Mouse (Mus musculus): ENCODE measurements at regions not wholly inside any gene's neighbourhood (a gene's known extent, or its start where the extent isn't known, plus 50 kb on each side); places are given as distances from the start of the nearest gene placed in this dataset.
"Not testable (repeated sequence)": the region's sequence is repeated elsewhere in the genome, so short reads cannot be mapped to it uniquely, and the experiment has no call there.

DNA sequence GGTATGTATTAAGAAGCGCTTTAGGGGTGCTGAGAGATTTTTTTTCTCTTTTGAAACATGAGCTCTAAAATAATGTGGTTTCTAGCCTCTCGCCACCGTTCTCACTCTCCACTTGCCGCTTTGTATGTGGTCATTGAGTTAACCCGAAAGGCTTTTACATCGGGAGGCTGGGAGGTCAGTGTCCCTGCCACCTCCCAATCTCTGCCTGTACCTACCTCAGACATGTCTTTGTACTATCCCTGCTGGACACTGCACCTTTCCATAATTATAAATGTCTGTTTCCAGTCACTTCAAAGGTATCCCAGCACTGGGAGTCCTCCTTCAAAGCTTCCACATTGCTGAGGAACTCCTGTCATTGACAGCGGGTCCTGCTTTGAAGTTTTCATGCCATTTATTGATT lies 347.6 kb upstream of the Tbc1d2b start:
- in situ Hi-C loops (cut with MboI) = no loop called here

DNA sequence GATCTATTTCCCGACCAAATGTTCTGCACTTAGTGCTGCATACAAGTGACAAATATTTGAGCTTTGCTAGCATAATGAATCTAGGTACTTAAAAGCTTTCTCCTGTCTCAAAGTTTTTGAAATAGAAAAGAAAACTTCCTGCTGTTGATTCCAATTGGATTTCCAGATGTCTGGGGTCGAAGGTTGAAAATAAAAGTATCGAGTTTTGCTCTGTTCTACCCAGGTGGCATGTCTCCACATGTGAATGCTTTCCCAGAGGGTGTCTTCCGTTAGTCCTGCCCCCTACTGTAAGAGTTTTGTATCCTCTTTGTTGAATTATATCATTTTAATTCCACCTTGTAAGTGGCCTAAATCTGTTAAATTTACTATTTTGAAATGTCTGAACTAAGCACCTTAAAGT lies 327.3 kb upstream of the Tbc1d2b start:
- in situ Hi-C loops (cut with MboI) = no loop called here

DNA sequence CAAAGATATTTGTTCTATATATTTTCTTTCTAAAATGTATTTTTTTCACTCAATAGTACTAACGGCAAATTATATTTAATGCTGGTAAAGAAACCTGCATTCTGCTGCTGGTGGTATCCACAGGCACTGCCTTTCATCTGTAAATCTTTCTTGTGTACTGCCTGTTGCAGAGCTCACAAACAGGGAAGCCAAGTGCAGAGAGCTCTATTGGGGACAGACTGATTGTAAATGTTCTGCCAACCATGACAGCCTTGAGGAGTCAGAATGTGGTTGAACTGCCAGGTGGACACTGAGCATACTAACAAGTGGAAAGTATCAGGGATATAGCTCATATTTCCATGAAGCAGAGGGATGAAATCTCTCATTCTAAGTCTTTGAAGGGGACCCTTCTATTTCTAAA lies 286.1 kb upstream of the Tbc1d2b start:
- in situ Hi-C loops (cut with MboI) = no loop called here

DNA sequence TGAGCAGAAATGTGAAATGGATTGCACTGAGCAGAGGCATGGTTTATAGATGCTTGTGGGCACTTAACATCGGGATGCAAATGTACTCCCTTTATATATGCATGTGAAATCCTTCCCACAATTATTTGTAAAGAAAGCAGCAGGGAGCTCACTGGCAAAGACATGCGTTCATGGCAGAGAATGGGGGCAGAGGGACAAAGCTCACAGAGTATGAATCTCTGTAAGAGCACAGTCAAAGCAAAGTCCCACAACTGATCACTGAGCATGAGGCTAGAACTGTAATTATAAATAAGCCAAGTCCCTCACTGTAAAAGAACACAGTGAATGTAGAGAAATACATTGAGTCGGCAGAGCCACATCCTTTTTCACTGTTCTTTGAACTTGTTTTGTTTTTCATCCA lies 285.6 kb upstream of the Tbc1d2b start:
- in situ Hi-C loops (cut with MboI) = no loop called here

DNA sequence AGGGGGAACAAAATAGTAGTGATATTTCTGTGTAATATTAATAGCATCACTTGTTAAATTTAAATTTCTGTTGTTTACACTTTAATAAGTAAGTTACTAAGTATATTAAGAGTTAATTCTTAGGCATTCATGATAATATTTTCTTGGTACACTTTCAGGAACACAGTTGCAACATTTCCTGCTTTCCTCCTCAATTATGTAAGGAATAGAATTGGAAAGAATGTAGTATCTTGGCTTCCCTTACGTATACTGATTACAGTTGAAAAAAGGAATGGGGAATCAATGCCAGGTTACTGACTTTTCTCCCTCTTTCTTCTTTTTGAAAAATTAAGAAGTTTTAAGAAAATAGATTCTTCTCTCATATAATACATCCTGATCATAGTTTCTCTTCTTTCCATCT lies 277.3 kb upstream of the Tbc1d2b start:
- in situ Hi-C loops (cut with MboI) = no loop called here

DNA sequence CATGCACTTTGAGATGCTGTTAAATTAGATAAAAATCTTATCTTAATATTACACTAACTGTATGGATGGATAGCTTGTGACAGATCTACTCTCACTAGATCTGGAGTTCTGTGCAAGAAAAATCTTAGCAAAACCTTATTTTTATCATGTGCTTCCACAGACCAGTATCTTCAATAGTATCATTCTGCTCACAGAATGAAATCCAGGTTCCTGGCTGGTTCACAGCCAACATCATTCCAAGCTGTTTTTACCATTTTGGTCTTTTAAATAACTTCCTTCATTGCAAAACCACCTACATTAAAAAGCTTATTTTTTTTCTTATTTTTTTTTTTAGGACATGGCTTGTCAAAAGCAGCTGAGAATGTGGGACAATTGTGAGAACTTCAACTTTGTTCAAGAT lies 276.1 kb upstream of the Tbc1d2b start:
- in situ Hi-C loops (cut with MboI) = no loop called here

DNA sequence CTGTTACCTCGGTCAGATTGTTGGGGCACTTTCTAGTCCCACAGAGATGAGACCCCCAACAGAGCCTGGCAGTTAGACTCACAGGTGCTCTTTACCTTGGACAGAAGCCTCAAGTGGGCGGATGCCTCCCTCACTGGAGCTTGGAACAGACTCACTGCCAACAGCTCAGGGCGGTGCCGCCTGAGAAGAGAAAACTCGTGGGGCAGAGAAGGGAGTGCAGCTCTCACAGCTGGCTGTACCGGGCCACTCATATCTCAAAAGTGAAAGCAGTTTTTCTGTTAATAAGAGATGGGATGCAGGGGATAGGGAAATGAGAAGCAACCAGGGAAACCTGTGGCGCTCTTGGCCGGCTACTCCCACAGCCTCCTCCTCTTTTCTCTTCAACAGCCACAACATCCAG lies 267.1 kb upstream of the Tbc1d2b start:
- in situ Hi-C loops (cut with MboI) = not testable (repeated sequence)

DNA sequence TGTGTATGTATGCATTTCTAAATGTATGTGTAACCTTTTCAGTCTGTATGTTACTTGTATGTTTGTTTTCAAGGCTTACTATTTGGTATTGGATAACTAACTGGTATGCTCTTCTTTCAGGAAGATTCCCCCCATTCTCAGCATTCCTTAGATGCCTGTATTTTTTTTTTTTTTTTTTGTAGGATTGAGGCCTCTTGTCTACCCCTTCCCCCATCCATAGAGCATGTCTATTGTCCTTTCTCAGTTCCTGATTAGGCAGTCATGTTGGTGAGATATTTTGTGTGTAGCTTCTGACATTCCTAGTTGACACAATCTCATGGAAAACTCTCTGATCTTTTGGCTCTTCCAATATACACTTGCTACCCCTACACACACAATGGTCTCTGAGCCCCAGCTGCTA lies 262.8 kb upstream of the Tbc1d2b start:
- in situ Hi-C loops (cut with MboI) = no loop called here

DNA sequence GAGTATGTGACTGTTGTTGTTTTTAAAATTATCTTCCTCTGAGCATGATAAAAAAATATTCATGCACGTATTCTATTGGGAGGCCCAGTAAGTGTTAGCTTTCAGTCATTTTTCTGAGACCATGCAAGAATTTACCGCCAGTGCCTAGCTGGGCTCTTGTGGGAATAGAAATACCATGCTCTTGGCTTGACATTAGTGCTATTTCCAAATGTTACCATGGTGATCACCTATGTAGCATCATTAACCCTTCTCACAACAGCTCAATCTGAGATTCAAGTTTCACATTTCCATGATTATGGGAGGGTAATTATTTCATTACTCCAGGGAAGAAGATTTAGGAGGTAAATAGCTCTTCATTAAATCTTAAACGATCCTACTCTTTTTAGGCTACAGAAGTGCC lies 250.6 kb upstream of the Tbc1d2b start:
- in situ Hi-C loops (cut with MboI) = no loop called here

DNA sequence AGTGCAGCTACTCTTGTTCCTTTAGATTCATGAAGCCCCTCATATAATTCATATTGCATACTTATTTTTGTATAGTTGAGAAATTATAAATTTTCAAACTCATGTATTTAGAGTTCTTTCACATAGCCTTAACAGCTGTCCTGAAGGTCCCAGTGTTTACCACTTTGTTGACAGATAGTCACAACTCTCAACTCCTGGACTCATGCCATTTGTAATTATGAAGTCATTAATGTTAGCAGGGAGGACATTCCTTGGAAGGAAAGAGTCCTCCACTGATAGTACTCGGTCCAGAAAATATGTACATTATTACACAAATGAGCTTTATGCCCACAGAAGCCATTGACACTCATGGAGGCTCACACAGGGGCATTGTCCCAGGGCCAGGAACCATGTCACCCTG lies 224.3 kb upstream of the Tbc1d2b start:
- in situ Hi-C loops (cut with MboI) = no loop called here

DNA sequence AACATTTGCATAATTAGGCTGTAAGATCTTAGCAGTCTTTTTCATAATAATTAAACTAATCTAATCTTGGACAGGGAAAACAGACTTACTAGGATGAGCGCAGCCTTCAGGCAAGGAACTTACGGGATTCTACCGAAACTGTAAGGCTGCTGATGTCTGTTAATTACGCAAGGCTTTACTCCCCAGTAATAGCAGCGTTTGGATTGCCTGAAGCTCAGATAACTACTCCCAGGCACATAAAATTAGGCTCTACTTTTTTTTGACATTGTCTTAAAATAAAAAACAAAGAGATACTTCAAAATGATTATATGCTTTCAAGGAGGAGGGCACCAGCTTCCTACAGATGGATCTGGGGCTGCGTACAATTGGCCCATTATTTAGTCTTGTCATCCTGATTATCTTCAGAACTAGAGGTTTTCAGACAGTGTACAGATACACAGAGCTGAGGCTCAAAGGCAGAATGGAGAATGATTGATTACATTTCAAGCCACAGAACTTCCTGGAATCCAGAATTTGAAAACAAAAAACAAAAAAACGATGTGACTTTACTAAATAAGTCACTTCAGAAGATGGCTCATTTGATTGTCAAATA lies 220.1 kb upstream of the Tbc1d2b start:
- in situ Hi-C loops (cut with MboI) = no loop called here

DNA sequence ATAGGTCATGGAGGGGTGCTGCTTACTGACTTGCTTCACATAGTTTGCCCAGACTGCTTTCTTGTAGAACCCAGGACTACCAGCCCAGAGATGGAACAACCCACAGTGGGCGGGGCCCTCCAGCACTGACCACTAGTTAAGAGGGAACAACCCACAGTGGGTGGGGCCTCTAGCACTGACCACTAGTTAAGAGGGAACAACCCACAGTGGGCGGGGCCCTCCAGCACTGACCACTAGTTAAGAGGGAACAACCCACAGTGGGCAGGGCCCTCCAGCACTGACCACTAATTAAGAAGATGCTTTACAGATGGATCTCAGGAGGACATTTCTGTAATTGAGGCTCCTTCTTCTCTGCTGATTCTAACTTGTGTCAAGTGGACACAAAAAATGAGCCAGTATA lies 180.0 kb upstream of the Tbc1d2b start:
- in situ Hi-C loops (cut with MboI) = no loop called here

DNA sequence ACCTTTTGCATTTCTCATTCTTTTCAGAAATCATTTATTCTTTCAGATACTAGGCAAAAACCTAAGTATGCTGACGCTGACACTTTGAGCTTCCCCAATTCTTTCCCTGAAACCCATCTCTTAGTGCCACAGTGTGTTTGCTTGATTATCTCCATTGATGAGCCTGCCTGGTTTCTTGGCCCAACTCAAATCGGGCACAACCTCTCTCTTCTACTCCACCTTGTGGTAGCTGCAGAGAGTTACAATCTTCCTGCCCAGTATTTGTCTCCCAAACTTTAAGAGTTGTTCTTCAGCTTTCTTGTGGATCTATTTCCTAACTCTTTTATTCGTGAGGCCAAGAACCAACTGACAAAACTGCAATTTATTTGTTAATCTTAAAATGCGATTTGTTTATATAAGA lies 176.4 kb upstream of the Tbc1d2b start:
- in situ Hi-C loops (cut with MboI) = loop anchor here (25.0 kb wide), 1 partner anchor 235 kb away; no protein-coding TSS in a partner anchor

DNA sequence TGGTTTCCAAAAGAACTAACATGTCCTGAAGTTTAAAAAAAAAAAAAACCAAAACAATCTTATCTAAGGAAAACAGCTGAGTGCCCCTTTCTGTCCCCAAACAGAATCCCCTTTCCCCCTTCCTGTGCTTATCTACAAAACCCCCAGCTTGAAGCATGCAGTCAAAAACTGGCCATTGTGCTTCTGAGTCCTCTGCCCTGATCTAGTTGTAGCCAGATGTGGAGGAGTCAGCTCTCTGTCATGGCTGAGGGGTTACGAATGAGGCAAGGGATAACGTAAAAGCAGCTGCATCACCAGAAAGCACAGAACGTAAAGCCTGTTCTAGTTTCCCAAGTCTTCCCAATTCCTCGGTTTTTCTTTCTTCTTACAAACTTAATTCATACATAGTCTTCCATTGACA lies 164.3 kb upstream of the Tbc1d2b start:
- in situ Hi-C loops (cut with MboI) = loop anchor here (25.0 kb wide), 1 partner anchor 223 kb away; no protein-coding TSS in a partner anchor

DNA sequence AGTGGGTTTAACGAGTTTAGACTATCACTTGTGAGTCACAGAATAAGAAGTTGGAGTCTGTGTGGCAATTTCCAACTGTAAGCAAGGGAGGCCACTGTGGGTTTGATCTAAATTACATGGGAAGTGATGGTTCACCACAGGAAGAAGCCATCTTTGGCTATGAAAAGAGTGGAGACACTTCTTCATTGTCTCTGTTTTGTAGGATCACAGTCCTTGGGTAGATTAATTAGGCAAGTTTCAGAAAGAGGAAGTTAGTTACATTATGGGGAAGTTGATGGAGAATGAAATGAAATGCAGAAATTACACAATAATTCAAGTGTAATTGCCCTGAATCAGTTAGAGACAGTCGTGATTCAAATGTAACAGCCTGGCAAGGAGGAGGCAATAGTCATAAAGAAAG lies 160.3 kb upstream of the Tbc1d2b start:
- in situ Hi-C loops (cut with MboI) = loop anchor here (25.0 kb wide), 1 partner anchor 219 kb away; no protein-coding TSS in a partner anchor

DNA sequence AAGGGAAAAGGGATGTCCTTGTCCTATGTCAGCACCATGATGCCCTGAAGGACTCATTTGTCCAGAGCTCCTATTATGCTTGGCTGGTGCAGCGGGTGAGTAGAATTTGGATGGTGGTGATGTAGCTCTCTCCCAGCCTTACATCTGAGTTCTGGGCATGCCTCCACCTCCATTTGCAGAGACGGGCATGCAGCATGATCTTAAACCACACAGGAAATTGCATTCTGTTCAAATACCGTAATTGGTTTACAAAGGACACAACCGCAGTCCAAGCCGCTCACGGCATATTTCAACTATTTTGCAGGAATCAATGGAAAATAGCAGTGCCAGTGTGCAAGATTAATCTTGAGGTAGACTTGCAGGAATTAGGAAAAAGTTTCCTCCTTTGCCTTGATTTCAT lies 151.1 kb upstream of the Tbc1d2b start:
- in situ Hi-C loops (cut with MboI) = no loop called here

DNA sequence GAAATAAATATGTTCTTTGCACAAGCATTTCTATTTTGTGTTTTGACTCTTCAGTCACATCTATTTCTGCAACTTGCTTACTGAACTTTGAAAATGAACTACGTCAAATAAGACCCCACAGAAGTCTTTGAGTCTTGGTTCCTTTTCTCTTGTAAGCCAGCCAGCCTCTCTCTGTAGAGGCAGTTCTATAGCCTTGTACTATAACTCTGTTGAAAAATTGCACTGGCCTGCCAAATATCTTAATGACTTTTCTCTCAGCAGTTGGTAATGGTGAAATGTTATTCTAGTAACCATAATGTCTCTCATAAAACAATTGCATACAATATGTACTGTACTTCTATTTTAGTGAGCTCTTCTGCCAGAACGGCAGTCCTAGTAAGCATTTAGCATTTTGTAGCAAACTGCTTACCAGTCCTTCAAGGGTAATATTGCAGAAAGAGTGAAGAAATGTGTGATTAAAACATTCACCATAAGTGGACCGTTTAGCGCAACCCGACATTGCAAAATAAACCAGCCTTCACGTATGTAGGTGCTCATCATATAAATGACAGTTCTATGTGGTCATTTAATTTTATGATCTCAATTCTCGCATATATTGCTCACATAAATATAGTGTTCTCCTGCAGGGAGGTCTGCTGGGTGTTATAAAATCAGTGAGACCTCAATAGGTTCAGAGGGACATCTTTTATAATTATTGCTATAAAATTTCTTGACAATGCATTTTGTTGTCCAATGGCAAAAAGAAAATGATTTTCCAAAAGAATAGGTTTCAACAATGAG lies 149.3 kb upstream of the Tbc1d2b start:
- in situ Hi-C loops (cut with MboI) = no loop called here

DNA sequence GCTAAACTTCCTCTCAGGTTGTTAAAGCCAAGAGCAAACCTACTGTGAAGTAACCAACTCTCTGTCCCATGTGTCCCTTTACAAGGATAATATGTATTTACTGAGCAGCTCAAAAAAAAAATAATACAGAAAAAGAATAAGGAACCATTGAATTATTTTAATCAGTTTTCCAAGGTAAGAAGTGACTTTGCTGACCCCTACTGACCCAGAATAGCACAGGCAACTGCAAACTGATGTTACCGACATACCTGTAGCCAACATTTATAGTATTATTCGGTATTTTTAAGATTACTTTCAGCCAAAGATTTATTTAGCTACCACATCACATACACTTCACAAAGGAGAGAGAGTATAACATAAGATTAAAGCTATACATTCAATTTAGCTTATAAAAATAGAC lies 138.2 kb upstream of the Tbc1d2b start:
- in situ Hi-C loops (cut with MboI) = no loop called here

DNA sequence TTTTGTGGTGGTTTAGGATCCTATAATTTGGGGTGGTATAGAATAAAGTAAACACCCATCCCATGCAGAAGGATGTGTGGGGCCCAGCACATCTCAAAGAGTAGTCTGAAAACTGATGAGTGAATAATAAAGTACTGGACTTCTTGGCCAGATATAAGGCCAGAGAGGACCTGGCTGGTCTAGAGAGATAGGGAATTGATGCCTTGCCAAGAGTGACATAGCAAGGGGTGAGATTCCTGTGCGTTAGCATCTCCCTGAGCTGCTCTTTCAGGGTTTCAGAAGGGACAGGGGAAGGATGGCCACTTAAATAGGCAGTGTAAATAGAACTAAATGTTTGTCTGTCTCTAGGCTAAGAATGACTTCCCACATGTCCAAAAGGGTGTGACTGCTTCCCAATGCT lies 137.0 kb upstream of the Tbc1d2b start:
- in situ Hi-C loops (cut with MboI) = no loop called here

DNA sequence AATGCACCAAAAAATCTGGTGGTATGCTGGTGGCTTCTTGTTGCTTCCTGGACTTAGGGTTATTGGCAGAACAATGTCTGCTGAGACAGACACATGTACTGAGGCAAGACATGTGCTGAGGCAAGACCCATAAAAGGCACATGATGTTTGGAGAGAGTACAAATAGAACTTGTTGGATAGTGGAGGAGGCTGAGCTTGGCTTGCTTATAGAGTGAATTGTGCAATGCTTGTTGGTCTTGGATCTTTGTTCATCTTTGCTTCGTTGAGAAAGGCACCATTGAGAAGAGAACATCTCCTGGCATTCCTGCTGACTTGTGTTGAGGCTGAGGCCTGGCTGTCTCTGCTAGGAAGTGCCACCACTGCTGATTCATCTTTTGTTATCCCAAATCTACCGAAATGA lies 117.8 kb upstream of the Tbc1d2b start:
- in situ Hi-C loops (cut with MboI) = no loop called here

DNA sequence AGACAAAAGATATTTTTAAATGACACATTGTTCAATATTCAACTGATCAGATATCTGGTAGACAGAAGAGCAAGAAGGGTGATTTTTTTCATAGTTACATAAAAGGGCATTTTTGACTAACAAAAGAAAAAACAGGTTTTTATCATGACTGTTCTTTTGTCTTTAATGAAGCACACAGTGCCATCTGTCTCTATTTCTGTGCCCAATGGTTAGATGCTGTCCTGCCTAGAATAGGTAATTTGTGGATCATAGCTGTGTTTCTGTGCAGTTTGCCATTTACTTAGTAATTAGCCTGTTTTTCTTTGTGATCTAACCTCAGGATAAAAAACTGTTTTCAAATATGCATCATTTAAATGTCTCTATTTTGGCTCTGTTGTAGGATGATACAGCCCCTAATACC lies 114.4 kb upstream of the Tbc1d2b start:
- in situ Hi-C loops (cut with MboI) = no loop called here

DNA sequence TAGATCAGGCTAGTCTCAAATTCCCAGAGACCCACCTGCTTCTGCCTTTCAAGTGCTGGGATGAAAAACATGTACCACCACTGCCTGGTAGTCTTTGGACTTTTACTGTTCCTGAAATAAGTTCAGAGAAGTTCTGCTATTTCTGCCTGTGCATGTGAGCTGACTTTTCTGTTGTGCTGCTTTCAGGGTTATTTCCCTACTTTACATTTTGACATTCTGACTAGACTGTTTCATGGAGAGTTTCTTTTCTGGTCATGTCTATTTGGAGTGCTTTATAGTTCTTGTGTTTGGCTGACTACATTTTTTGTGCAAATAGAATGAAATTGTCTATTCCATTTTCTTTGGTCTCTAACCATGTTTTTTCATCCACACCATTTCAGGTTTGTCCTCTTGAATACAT lies 109.5 kb upstream of the Tbc1d2b start:
- in situ Hi-C loops (cut with MboI) = no loop called here

DNA sequence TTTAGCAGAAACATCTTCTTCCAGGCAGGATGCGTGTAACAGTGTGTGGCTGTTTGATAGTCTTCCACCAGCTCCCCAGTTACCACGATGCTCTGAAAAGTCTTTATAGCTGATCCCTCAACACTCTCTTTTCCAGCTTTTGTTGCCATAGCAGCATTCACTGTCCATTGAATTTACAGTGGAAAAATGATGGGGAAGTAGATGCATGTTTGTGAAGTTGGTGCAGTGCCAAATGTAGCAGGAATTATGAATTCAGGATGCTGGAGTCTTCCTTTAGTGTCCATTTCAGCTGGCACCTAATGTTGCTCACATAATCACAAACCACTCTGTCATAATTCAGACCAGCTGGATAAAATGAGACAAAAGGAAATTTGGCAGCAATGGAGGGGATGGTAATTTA lies 99.0 kb upstream of the Tbc1d2b start:
- in situ Hi-C loops (cut with MboI) = no loop called here

DNA sequence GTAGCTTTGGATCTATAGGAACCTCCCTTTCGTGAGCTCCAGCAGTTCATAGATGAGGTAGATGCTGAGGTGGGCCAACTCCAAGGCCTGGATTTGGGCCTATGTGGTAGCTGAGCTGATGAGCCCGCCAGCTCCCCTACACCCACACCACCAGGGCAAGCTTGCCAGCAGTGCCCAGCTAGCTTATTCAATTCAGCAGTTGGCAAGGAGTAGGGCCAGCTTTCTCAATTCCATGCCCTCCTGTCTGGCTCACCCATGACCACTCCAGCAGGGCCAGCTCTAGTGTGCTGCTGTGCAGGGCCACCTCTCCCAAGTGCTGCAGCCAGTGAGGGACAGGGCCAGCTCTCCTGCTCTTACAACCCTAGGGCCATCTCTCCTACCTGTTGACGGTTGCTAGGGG lies 97.1 kb upstream of the Tbc1d2b start:
- in situ Hi-C loops (cut with MboI) = no loop called here
